Mouse (Mus musculus) midbrain, embryonic 16.5 days (tissue): ENCODE results near the gene Cdcp2. TPM values are rescaled to one million over a fixed set of nuclear protein-coding genes. Genes with fewer than 3 reads are reported as not detected.

Experiments
- ATAC-seq: fragments of 200-750 bp; cut with Nextera tagmentation; 2 replicates; pipeline ENCODE4 v1.8.0; 2017; ENCODE audit warnings: moderate TSS enrichment
- H3K27ac ChIP-seq: fragments of 300-500 bp; sonication (generic); 2 replicates; pipeline ENCODE4 v1.5.1; 2014; ENCODE audit warnings: mild to moderate bottlenecking, low read length, mixed read lengths
- H3K27me3 ChIP-seq: fragments of 300-500 bp; sonication (generic); 2 replicates; pipeline ENCODE4 v1.6.1; 2014; ENCODE audit warnings: low read depth, low read length, mixed read lengths; ENCODE audit not compliant: control insufficient read depth, insufficient read depth
- H3K36me3 ChIP-seq: fragments of 300-500 bp; sonication (generic); 2 replicates; pipeline ENCODE4 v1.6.1; 2014; ENCODE audit warnings: mild to moderate bottlenecking, low read length, moderate library complexity, mixed read lengths; ENCODE audit not compliant: control insufficient read depth, insufficient read depth
- H3K4me1 ChIP-seq: fragments of 300-500 bp; sonication (generic); 2 replicates; pipeline ENCODE4 v1.6.1; 2014; ENCODE audit warnings: mild to moderate bottlenecking, low read length, mixed read lengths; ENCODE audit not compliant: control insufficient read depth, insufficient read depth
- H3K4me2 ChIP-seq: fragments of 300-500 bp; sonication (generic); 2 replicates; pipeline ENCODE4 v1.6.1; 2014; ENCODE audit warnings: mild to moderate bottlenecking, low read length, mixed read lengths
- H3K4me3 ChIP-seq: fragments of 300-500 bp; sonication (generic); 2 replicates; pipeline ENCODE4 v1.5.1; 2014; ENCODE audit warnings: low read depth, mild to moderate bottlenecking, low read length, moderate library complexity, mixed read lengths
- H3K9ac ChIP-seq: fragments of 300-500 bp; sonication (generic); 2 replicates; pipeline ENCODE4 v1.6.1; 2014; ENCODE audit warnings: low read depth, low read length, mixed read lengths
- H3K9me3 ChIP-seq: fragments of 300-500 bp; sonication (generic); replicated peaks from 2 replicates; pipeline ENCODE4 v1.6.1; 2014; ENCODE audit warnings: mild to moderate bottlenecking, low read length, mixed read lengths; ENCODE audit not compliant: control insufficient read depth, poor library complexity, severe bottlenecking
- WGBS: fragments of 180-500 bp; shearing (Covaris S2); extraction: QIAGEN DNeasy Blood & Tissue Kit; methylation state at CpG from one replicate; pipeline ENCODE4 v1.1.7; 2014; 5-methylcytosine and 5-hydroxymethylcytosine counted together
- polyA plus RNA-seq: library from polyadenylated mRNA; unstranded; fragments of >200 nt; fragmentation: Nextera tagmentation; extraction: Ambion mirVana; gene quantifications from 2 replicates; pipeline ENCODE4 v1.2.1, GENCODE M21; 2015

The Cdcp2 gene
- polyA plus RNA-seq, 1 experiment from 2014 or later = not detected

- Histone ChIP-seq H3K9ac (no peak overlapping the region), H3K4me1 (no peaks in the 10 kb centered on the region), H3K27ac (no peak overlapping the region), H3K4me2 (no peak overlapping the region), H3K4me3 (no peak overlapping the region), H3K36me3 (peaks cover 7% of the 10 kb centered on the region), H3K9me3 (no peaks in the 10 kb centered on the region), H3K27me3 (no peaks in the 10 kb centered on the region)
- WGBS = 89% methylated on average over 11 of the region's 11 CpGs
- no peak for ATAC-seq
Observed at GRCm38 (mm10) chr4:107159166-107159773, 62.6 kb downstream of the Cdcp2 start.

GRCm38 (mm10) chr4:107160181-107160580 is 63.5 kb downstream of the Cdcp2 start:
- 92% methylated on average over 8 of the region's 8 CpGs for WGBS
- H3K9me3 ChIP-seq = no peaks in the 10 kb centered on the region
- no peak overlapping the region for H3K4me2 ChIP-seq
- ATAC-seq = no peak
- peaks cover 12% of the 10 kb centered on the region for H3K36me3 ChIP-seq
- H3K9ac ChIP-seq = no peak overlapping the region
- H3K4me1 ChIP-seq = no peaks in the 10 kb centered on the region
- no peak overlapping the region for H3K4me3 ChIP-seq
- H3K27me3 ChIP-seq = no peaks in the 10 kb centered on the region
- H3K27ac ChIP-seq = no peak overlapping the region

Other genes with a start within 250 kb of the Cdcp2 start
- 129 and 164 TPM in 2 replicates for gene Ssbp3, start 186.2 kb upstream of the Cdcp2 start, polyA plus RNA-seq
- gene Mrpl37, start 30.0 kb upstream of the Cdcp2 start, polyA plus RNA-seq = 74.1 and 77.3 TPM in 2 replicates
- gene Cyb5rl, start 29.9 kb upstream of the Cdcp2 start, polyA plus RNA-seq = 4.1 and 7.2 TPM in 2 replicates
- gene Tmem59, start 81.5 kb downstream of the Cdcp2 start, polyA plus RNA-seq = 356 and 359 TPM in 2 replicates
- 18.1 and 27.2 TPM in 2 replicates for gene Tceanc2, start 82.2 kb downstream of the Cdcp2 start, polyA plus RNA-seq
- not detected in 2 replicates for gene Ldlrad1, start 112.3 kb downstream of the Cdcp2 start, polyA plus RNA-seq
- gene Lrrc42, start 156.6 kb downstream of the Cdcp2 start, polyA plus RNA-seq = 54.6 and 59.4 TPM in 2 replicates
- 35.6 and 39.6 TPM in 2 replicates for gene Hspb11, start 156.7 kb downstream of the Cdcp2 start, polyA plus RNA-seq
- gene Dio1, start 210.3 kb downstream of the Cdcp2 start, polyA plus RNA-seq = not detected in 2 replicates
- gene Yipf1, start 217.5 kb downstream of the Cdcp2 start, polyA plus RNA-seq = 52.2 and 53.2 TPM in 2 replicates